11 mouse cellular contexts compared by ENCODE assay signal in genomic region chr7:44247971-44248370, GRCm38 (mm10). TPM values are rescaled to one million over a fixed set of nuclear protein-coding genes. Genes with fewer than 3 reads are reported as not detected.
DNase-seq lines count a peak whose midpoint lies in the region; ATAC-seq and TF ChIP-seq lines count a peak whose summit lies in the region.
"Had no signal": no experiment of that assay in that cellular context is flagged by ENCODE, and none has a peak within 500 bp of the region (broad histone marks: within the 10 kb centered on the region; RNA-seq: fewer than 3 reads in every experiment).

No protein-coding gene starts in this region.

- WGBS in hindbrain, embryonic 10.5 days, result 97% methylated on average over 2 of the region's 2 CpGs
- WGBS in liver, embryonic 16.5 days (ENCODE audit: insufficient replicate concordance), result 77% methylated on average over 2 of the region's 2 CpGs

- H3K36me3 ChIP-seq in erythroblast, embryonic 14.5 days (ENCODE audit: control insufficient read depth), result peaks cover 51% of the 10 kb centered on the region
- peaks cover 52% of the 10 kb centered on the region for H3K36me3 ChIP-seq in E14TG2a.4 (ENCODE audit: insufficient read depth, low read length)
- peaks cover 51% of the 10 kb centered on the region for H3K36me3 ChIP-seq in hindbrain, embryonic 10.5 days
- H3K36me3 ChIP-seq in liver, embryonic 16.5 days (ENCODE audit: control insufficient read depth, insufficient read depth), result peaks cover 12% of the 10 kb centered on the region

- no peak overlapping the region for H3K27ac ChIP-seq in hindbrain, embryonic 10.5 days
- H3K27ac ChIP-seq in liver, embryonic 16.5 days (ENCODE audit: low read length), result no peak overlapping the region

- peak overlapping the region; percentile 98 for H3K4me3 ChIP-seq in erythroblast, embryonic 14.5 days (replicated peaks)
- peak overlapping the region; percentile 99 for H3K4me3 ChIP-seq in E14TG2a.4 (replicated peaks; ENCODE audit: low read length)
- peak overlapping the region; percentile 93 for H3K4me3 ChIP-seq in hindbrain, embryonic 10.5 days
- H3K4me3 ChIP-seq in liver, embryonic 16.5 days (ENCODE audit: low read depth, low read length), result peak overlapping the region; percentile 94

- peak overlapping the region; percentile 37; the same call in 1 of the 2 replicates for H3K9ac ChIP-seq in liver, embryonic 16.5 days (ENCODE audit: low read depth, low read length)

- no peaks in the 10 kb centered on the region for H3K9me3 ChIP-seq in erythroblast, embryonic 14.5 days (ENCODE audit: control insufficient read depth, low read length)
- no peaks in the 10 kb centered on the region for H3K9me3 ChIP-seq in E14TG2a.4 (ENCODE audit: low read length)
- H3K9me3 ChIP-seq in hindbrain, embryonic 10.5 days, result no peaks in the 10 kb centered on the region
- H3K9me3 ChIP-seq in liver, embryonic 16.5 days (replicated peaks; ENCODE audit: control insufficient read depth, low read length), result no peaks in the 10 kb centered on the region

- peak overlapping the region; percentile 81 for H3K4me2 ChIP-seq in liver, embryonic 16.5 days (ENCODE audit: low read depth, low read length)

- DNase-seq in hindbrain, embryonic 10.5 days (ENCODE audit: low spot score), result no peak
- DNase-seq in thymus, adult 18-20 months, result no peak
- no peak for DNase-seq in MN1 (ENCODE audit: low spot score)
- no peak for DNase-seq in yolk sac, embryonic 10.5 days (ENCODE audit: low spot score)
- DNase-seq: adrenal gland, adult 2 months; kidney, postnatal 25 days; thymus, adult 2 months had no signal

- H3K27me3 ChIP-seq in erythroblast, embryonic 14.5 days (ENCODE audit: control insufficient read depth), result no peaks in the 10 kb centered on the region; the same call in 1 of the 2 replicates
- no peaks in the 10 kb centered on the region for H3K27me3 ChIP-seq in E14TG2a.4 (ENCODE audit: insufficient read depth, low read length)
- H3K27me3 ChIP-seq in hindbrain, embryonic 10.5 days (ENCODE audit: insufficient read depth, poor library complexity, severe bottlenecking), result no peaks in the 10 kb centered on the region
- H3K27me3 ChIP-seq in liver, embryonic 16.5 days (ENCODE audit: control insufficient read depth, insufficient read depth, low read depth, low read length), result no peaks in the 10 kb centered on the region

- H3K4me1 ChIP-seq in erythroblast, embryonic 14.5 days (ENCODE audit: control insufficient read depth), result peaks cover 51% of the 10 kb centered on the region
- peaks cover 50% of the 10 kb centered on the region for H3K4me1 ChIP-seq in E14TG2a.4 (replicated peaks; ENCODE audit: low read depth, low read length)
- H3K4me1 ChIP-seq in hindbrain, embryonic 10.5 days (replicated peaks), result peaks cover 34% of the 10 kb centered on the region
- H3K4me1 ChIP-seq in liver, embryonic 16.5 days (ENCODE audit: control insufficient read depth, low read depth, low read length), result peaks cover 18% of the 10 kb centered on the region

- TF ChIP-seq CTCF in E14TG2a.4 (conservative IDR thresholded peaks at IDR 0.05; ENCODE audit: low read length), result no peak

- no peak for ATAC-seq in erythroblast, adult 5-6 weeks (replicated peaks; ENCODE audit: low FRiP score, poor library complexity, severe bottlenecking)
- ATAC-seq in liver, embryonic 16.5 days (ENCODE audit: low read depth), result no peak

RNA-seq across cellular contexts. Expression of gene 2410002F23Rik, which starts 1.4 kb away (rescaled TPM):
- 5.6 and 5.9 TPM in 2 replicates for polyA plus RNA-seq in erythroblast, embryonic 14.5 days (2012)
- total RNA-seq in erythroblast, adult 5-6 weeks (2015; ENCODE audit: low replicate concordance), result 8.2 and 9.8 TPM in 2 replicates
- 5.6 and 7.8 TPM in 2 replicates for total RNA-seq in erythroblast, adult 5-6 weeks (2017; ENCODE audit: low replicate concordance)
- polyA plus RNA-seq in hindbrain, embryonic 10.5 days (2016; fragmentation: Nextera tagmentation; extraction: Ambion mirVana), result 173 and 174 TPM in 2 replicates
- 23.4 and 24.6 TPM in 2 replicates for polyA plus RNA-seq in liver, embryonic 16.5 days (2015; fragmentation: Nextera tagmentation; extraction: Ambion mirVana)

RNA-seq across cellular contexts. Expression of gene 1700028J19Rik, which starts 1.5 kb away (rescaled TPM):
- 0.18 TPM in 1 of 2 replicates, not detected in the other for polyA plus RNA-seq in erythroblast, embryonic 14.5 days (2012)
- not detected in 2 replicates for total RNA-seq in erythroblast, adult 5-6 weeks (2015; ENCODE audit: low replicate concordance)
- total RNA-seq in erythroblast, adult 5-6 weeks (2017; ENCODE audit: low replicate concordance), result 0.70 TPM in 1 of 2 replicates, not detected in the other
- polyA plus RNA-seq in hindbrain, embryonic 10.5 days (2016; fragmentation: Nextera tagmentation; extraction: Ambion mirVana), result 1.0 and 1.5 TPM in 2 replicates
- polyA plus RNA-seq in liver, embryonic 16.5 days (2015; fragmentation: Nextera tagmentation; extraction: Ambion mirVana), result 1.1 and 1.2 TPM in 2 replicates

RNA-seq across cellular contexts. Expression of gene Acp4, which starts 9.2 kb away (rescaled TPM):
- not detected in 2 replicates for polyA plus RNA-seq in erythroblast, embryonic 14.5 days (2012)
- total RNA-seq in erythroblast, adult 5-6 weeks (2015; ENCODE audit: low replicate concordance), result not detected in 2 replicates
- not detected in 2 replicates for total RNA-seq in erythroblast, adult 5-6 weeks (2017; ENCODE audit: low replicate concordance)
- 0.09 and 0.12 TPM in 2 replicates for polyA plus RNA-seq in hindbrain, embryonic 10.5 days (2016; fragmentation: Nextera tagmentation; extraction: Ambion mirVana)
- polyA plus RNA-seq in liver, embryonic 16.5 days (2015; fragmentation: Nextera tagmentation; extraction: Ambion mirVana), result not detected in 2 replicates
- total RNA-seq: adrenal gland, adult 2 months had no signal
- polyA plus RNA-seq: adrenal gland, adult 2 months had no signal

RNA-seq across cellular contexts. Expression of gene Gm36864, which starts 12.0 kb away (rescaled TPM):
- polyA plus RNA-seq in erythroblast, embryonic 14.5 days (2012), result not detected in 2 replicates
- not detected in 2 replicates for total RNA-seq in erythroblast, adult 5-6 weeks (2015; ENCODE audit: low replicate concordance)
- not detected in 2 replicates for total RNA-seq in erythroblast, adult 5-6 weeks (2017; ENCODE audit: low replicate concordance)
- polyA plus RNA-seq in hindbrain, embryonic 10.5 days (2016; fragmentation: Nextera tagmentation; extraction: Ambion mirVana), result 0.10 TPM in 1 of 2 replicates, not detected in the other
- polyA plus RNA-seq in liver, embryonic 16.5 days (2015; fragmentation: Nextera tagmentation; extraction: Ambion mirVana), result not detected in 2 replicates
- total RNA-seq: adrenal gland, adult 2 months had no signal
- polyA plus RNA-seq: adrenal gland, adult 2 months; thymus, adult 2 months had no signal

RNA-seq across cellular contexts. Expression of gene Gm15517, which starts 13.3 kb away (rescaled TPM):
- polyA plus RNA-seq in erythroblast, embryonic 14.5 days (2012), result not detected in 2 replicates
- total RNA-seq in erythroblast, adult 5-6 weeks (2015; ENCODE audit: low replicate concordance), result not detected in 2 replicates
- total RNA-seq in erythroblast, adult 5-6 weeks (2017; ENCODE audit: low replicate concordance), result not detected in 2 replicates
- polyA plus RNA-seq in hindbrain, embryonic 10.5 days (2016; fragmentation: Nextera tagmentation; extraction: Ambion mirVana), result not detected in 2 replicates
- not detected in 2 replicates for polyA plus RNA-seq in liver, embryonic 16.5 days (2015; fragmentation: Nextera tagmentation; extraction: Ambion mirVana)
- total RNA-seq: adrenal gland, adult 2 months had no signal
- polyA plus RNA-seq: adrenal gland, adult 2 months had no signal
